Mouse (Mus musculus) layer of hippocampus, postnatal 14 days (tissue): ENCODE data around the gene Cmya5. TPM values are rescaled to one million over a fixed set of nuclear protein-coding genes. Genes with fewer than 3 reads are reported as not detected.

Source experiments
- DNase-seq, 2 experiments: peaks; one replicate each; pipeline ENCODE4 v3.0.0; 2021 to 2022; ENCODE audit warnings: low spot score in 2 of 2, mixed read lengths in 1 of 2
- total RNA-seq, 2 experiments: library from RNA; stranded (reverse); gene quantifications; 2 replicates each; pipeline ENCODE4 v1.2.3; 2021

Cmya5 gene
- total RNA-seq, 2 experiments from 2014 or later = 2.5 to 2.7 TPM

DNA sequence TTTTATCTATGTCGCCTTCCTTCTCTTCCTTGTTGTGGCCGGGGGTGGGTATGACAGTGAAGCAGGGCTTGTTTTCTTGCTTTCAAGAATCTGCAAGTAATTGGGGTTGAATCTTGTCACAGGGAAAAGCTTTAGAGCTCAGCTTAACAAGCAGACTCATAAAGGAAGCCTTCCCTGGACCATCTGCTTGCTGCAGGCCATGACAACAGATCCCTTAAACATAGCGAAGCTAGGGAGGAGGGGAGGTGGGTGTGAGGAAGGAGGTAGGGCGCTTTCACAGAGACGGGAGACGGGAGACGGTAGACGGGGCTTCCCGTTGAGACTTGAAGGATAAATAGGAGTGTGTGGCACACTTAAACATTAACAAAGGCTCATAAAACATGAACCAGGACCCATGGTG, 144.7 kb downstream of the Cmya5 start:
- peak in 1 of 2 experiments; percentile 38 for DNase-seq

DNA sequence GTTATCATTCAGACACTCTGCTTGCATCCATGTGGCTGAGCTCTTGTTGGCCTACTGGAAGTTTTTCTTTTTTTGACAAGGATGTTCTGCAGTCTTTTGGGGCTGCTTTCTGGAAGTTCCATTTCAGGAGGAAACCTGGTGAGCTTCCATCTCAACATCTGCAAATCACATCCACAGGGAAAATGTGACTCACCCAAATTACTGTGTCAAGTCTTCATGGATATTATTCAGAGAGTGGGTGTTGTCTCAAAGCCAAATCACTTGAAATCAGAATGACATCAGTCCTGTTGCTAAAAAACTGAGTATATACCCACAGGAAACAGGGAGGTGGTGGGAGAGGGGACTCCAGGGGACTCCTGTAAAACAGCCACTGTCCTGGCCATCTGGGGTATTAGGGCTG, 149.8 kb downstream of the Cmya5 start:
- no peak for DNase-seq

DNA sequence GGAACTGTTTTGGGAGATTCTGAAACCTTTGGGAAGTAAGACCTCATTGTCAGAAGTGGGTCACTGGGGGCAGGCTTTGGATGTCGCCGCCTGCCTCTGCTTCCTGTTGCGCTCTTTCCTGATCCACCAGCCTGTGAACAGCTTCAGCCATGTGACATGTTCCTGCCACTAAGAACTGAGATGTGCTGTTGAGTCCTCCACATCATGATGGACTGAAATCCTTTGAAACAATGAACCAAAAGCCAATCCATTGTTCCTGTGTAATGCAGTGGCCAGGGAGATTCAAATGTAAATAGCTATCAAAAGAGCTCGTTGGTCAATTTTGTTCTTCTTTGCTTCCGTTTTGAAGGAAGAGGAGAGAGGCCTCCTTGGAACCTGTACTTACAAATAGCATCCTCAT, 151.7 kb downstream of the Cmya5 start:
- no peak for DNase-seq

Other genes starting within 250 kb of the Cmya5 start
- 10 to 100 TPM; 20.5 to 20.6 TPM for gene Tent2, start 47.7 kb upstream of the Cmya5 start, total RNA-seq
- gene Homer1, start 154.9 kb upstream of the Cmya5 start, total RNA-seq = 100 to 1,000 TPM; 145 TPM